Mouse (Mus musculus): ENCODE data around the gene Elovl7.

GRCm38 (mm10) chr13:108298241-108298640, 84.0 kb downstream of the Elovl7 start:
- TF ChIP-seq GATA1 (IDR thresholded peaks at IDR 0.05; ENCODE audit: borderline replicate concordance, low read length): no peak
- no peak for TF ChIP-seq FLI1 (IDR thresholded peaks at IDR 0.05; ENCODE audit: low read length)

All from megakaryocyte, embryonic 14.5 days (primary cell).